Mouse (Mus musculus): ENCODE data around the gene Alpk1.

Alpk1 gene

DNA sequence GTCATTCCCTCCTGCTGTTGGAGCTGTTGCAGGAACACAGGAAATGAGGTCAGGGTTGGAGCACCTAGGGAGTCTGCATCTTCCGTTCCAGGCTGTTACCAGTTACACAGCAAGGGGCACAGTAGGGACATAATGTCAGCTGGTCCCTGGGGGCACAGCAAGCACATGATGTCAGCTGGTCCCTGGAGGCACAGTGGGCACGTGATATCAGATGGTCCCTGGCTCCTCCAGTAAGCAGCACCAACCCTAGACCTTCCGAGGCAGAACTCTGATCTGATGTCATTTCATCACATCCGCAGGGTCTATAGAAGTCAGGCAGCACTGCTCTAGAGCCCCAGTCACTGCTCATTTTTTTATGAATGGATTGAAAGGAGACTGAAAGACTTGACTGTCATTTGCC lies 89.1 kb downstream of the Alpk1 start:
- no peak for DNase-seq

DNA sequence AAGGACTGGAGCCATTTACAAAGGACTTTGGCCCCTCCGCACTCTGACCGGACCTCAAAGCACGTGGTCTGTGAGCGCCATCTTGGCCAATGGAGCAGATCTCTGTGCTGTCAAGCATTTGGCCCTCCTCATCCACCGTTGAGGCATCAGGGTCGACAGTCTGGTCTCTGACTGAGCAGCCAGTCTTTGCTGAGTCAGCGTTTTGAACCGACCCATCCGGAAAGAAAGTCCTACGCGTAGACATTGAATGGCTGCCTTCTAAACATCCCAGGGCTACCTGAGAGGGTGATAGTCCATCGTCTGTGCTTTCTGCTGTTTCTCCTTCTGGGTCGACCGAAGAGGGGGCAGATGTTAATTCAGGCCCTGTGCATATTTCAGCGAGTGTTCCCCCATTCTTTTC lies 100.6 kb downstream of the Alpk1 start:
- DNase-seq: peak; percentile 45

DNA sequence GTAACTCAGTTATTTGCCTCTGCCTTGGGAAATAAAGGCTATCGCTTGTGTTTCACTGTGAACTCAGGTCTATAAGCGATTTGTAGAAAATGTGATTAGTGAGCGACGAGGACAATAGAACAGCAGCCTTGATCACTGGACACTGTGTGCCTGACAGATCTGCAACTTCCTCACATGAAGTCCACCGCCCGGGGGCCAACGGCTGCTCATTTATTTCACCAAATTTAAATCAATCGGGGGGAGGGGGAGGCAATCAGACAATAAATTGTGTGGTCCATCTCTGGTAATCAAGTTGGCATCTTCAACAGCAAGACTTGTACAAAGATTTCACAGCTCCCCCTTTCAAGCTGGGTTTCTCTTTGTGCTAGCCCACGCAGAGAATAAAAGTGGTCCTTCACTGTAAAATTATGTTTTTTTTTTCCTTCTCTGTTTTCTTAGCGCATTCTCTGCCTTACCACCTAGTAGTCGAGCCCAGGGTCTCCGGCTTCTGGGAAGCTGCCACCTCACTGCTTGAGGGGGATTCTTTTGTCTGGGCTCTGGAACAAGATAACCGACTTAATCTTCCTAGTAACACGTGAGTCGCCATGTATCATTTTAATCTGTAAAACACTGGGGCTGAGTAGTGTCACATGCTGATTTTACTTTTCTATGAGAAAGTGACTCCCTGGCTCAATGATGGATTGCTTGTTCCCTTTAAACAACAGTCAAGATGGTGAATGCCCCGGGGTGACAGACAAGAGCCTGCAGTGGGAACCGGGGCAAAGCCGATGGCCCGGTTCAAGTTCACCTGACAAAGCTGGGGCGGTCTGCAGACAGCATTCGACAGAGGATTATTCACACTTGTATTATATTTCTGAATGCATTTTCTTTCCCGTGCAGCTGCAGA lies 118.4 kb downstream of the Alpk1 start:
- no peak for DNase-seq

DNA sequence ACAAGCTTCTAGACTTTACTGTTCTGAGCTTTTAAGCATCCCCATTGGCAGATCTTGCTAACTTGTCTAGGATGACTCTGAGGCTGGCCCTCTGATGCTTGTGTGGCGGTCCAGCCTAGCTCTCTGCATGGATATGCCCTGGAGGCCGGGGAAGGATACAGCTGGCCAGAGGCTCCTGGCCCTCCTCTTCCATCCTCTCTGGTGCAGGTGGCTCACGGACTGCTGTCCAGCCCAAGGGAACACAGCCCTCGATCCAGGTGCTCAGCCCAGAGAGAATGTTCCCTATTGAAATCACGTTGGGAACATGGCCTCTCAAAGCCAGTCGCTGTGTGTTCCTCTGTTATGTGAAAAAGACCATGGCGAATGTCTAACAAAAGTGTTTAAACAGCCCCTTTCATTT lies 119.6 kb downstream of the Alpk1 start:
- no peak for DNase-seq

- DNase-seq: no peak
Observed at GRCm38 (mm10) chr3:127651742-127652653, 128.3 kb downstream of the Alpk1 start.

DNA sequence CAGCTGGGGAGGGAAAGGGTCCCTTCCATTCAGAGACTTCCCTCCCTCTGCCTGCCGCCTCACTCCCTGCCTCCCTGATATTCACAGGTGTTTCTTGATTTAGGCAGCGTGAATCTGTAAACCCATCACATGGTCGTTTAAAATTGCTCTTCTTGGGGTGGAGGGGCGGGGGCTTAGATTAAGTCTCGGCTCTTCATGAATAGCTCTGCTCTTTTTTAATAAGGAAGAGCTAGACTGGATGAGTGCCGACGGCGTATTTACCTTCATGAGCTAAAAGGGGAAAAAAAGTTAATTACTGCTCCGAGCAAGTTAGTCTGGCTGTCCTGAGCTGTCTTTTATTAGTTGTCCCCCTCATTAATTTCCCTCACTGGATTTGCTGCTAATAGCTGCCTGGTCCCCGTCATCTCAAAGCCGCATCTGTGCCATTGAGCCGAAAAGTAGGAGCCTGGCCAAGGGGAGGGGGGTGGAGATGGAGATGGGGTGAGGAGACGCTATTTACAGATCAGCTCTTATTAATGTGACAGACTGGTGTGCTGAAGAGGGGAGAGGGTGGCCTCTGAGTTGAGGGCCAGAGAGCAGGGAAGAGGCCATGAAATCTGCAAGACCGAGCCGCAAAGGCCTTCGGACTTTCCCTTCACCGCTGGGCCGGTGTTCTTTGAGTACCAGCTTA lies 134.0 kb downstream of the Alpk1 start:
- DNase-seq: no peak

- DNase-seq: no peak
Observed at GRCm38 (mm10) chr3:127642211-127642610, 138.1 kb downstream of the Alpk1 start.

DNA sequence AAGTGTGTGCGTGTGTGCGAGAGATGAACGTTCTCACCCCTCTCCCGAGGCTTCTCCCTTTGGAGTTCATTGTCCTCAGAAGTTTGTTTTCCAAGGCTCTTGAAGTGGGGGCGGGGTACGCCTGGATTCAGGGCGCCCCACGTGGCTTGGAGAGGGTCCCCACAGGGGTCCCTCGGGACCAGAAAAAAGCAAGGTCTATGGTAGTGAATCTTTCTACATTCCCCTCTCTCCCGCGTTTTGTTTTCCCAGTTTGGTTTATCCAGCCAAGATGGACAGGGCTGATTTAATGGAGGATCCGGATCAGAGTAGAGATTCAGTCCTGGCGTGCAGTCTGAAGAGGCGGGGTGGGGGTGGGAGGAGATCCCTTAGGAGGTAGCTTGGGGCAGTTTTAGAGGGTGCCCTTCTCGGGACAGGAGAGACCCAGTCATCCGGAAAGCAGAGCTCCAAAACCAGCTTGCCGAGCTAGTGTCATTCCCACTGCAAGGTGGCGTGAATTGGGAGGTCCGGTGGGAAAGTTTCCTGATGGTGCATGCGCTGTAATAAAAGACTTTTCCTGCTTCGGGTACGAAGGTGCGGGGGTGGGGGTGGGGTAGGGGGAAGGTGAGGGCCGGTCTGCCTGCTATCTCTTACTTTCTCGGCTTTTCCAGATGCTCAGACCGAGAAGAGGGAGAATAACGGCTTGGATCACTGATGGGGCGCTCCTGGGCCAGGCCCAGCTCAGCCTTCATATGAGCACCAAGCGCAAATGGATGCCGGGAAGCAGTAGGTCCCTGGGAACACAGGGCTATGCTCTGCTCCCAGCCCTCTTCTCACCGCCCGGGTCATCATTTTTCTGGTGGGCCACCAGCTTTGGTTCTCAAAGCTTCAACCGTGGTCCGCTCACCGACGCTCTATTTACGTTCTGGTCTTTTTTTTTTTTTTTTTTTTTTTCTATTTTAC lies 139.3 kb downstream of the Alpk1 start:
- peak; percentile 75 for DNase-seq

- DNase-seq: peak; percentile 47
Observed at GRCm38 (mm10) chr3:127639875-127640761, 140.2 kb downstream of the Alpk1 start.

DNA sequence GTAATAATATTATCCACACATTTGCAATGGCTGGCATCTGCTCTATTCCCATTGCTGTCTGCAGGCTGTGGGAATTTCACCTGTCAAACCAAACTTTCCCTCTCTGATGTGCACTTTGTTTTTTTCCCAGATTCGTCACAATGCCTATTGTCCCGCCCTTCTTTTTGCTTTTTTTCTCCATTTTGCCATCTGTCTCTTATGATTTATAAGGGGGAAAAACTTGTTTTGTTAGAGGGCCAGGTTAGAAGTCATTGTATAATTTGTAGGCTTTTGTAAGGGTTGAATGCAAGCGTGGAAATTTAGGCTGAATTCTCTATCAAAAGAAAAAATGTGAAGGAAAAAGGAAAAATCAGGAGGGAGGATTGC lies 145.4 kb downstream of the Alpk1 start:
- DNase-seq: no peak

DNA sequence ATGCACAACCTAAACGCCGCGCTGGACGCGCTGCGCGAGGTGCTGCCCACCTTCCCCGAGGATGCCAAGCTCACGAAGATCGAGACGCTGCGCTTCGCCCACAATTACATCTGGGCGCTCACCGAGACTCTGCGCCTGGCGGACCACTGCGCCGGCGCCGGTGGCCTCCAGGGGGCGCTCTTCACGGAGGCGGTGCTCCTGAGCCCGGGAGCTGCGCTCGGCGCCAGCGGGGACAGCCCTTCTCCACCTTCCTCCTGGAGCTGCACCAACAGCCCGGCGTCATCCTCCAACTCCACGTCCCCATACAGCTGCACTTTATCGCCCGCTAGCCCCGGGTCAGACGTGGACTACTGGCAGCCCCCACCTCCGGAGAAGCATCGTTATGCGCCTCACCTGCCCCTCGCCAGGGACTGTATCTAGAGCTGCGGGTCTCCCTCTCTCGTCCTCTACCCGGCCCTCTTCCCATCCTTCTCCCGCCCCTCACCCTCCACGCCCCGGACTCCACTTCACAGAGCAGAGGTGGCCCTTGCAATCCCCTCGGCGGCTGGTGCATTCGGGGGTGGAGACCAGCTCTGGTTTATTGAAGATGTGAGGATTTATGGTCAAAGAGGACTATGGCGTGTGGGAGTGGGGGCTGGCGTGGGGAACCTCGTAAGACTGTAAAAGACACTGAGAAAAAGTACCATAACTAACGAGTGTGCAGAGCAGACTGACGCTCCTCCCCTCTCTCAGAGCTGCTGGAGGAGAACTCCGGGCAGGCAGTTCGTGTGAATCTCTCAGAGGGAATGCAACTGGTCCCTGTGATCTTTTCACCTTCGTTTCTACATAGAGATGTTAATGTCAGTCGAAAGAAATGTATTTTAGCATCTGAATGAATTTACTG lies 146.0 kb downstream of the Alpk1 start:
- DNase-seq: peak; percentile 66

DNA sequence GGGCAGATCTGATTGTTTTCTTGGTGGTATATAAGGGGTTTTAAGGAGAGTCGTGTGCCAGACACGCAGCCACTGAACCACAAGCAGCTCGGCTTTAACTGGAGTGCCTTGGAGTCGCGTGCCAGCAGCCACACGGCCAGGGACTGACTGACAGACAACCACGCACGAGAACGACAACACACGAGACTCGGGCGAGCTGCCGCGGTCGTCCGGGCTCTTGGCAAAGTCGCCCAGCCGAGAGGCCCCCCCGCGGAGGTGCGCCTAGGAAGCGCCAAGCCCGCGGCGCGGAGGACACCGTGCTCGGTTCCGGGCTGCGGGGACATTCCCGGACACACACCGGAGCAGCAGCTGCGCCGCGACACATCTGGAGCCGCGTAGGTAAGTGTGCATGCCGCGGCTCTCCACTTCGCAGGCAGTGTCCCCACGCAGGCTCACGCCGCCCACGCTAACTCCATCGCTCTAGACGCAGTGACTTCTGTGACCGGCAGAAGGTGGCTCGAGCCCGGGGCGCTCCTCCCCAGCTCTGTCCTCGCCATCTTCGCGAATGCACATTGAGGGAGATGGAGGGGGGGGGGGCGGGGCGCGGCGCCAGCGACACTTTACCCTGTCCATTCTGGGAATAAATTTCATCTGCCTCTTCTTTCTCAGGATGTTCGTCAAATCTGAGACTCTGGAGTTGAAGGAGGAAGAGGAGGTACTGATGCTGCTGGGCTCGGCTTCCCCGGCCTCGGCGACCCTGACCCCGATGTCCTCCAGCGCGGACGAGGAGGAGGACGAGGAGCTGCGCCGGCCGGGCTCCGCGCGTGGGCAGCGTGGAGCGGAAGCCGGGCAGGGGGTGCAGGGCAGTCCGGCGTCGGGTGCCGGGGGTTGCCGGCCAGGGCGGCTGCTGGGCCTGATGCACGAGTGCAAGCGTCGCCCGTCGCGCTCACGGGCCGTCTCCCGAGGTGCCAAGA lies 147.0 kb downstream of the Alpk1 start, which contains the start of gene Neurog2:
Gene Neurog2 (plus strand): TSS at position 56 of the 953 bp plus-strand sequence.
- DNase-seq: peak; percentile 11

- peak; percentile 25 for DNase-seq
Observed at GRCm38 (mm10) chr3:127632531-127632930, 147.8 kb downstream of the Alpk1 start.

GRCm38 (mm10) chr3:127631582-127631981 lies 148.7 kb downstream of the Alpk1 start:
- DNase-seq: peak; percentile 9

- DNase-seq: peak; percentile 6
Observed at GRCm38 (mm10) chr3:127630735-127631372, 149.5 kb downstream of the Alpk1 start.

DNA sequence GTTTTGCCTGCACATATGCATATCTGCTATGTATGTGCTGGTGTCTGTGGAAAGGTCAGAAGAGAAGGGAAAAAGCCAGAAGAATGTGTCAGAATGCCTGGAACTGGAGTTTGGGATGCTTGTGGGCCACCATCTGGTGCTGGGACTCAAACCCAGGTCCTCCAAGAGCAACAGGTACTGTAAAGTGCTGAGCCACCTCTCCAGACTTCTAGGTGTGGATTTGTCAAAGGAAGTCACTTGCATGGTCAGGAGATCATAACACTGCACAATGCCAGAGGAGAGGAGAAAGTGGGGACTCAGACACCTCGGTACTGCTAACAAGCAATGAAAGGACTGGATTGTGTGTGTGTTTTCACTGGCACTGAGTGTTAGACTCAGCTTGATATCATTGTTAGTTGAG lies 150.1 kb downstream of the Alpk1 start:
- peak; percentile 5 for DNase-seq

DNA sequence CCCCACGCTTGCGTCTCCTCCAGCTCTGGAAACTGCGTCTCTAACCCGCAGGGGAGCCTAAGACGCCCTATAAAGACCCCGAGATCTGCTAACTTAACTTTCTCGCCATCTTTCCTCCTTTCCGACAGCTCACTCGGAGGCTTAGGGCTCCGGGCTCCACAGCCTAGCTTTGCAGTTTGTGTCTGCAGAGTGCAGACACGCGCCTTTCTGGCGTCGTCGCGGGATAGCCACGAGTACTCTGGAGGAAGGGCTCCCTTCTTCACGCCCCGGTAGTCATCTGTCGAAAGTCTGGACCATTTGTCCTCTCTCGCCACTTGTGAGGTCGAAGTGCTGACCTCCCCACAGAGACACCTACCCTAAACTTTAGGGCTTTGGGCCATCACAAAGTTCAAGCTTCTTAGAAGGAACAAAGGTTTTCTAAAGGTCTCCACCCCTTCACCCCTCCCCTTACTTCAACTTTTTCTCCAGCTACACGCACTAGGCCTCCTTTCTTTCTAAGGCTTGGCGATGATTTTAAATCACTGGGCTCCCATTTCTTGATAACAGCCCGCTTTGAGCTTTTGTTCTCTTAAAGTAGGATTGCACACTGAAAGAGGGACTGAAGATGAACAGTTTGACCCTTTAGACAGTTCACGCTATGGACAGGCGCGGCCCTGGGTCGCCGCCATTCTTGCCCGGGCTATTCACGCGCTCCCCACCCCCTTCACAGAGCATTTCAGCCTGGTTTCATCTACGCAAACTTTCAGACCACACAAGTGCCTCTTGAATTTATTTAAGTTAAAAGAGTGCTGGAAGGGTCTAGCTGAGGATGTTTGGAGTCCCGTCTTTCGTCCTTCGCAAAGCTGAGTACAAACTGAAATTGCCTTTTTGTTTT lies 151.8 kb downstream of the Alpk1 start:
- peak; percentile 50 for DNase-seq

All from kidney, adult 9 months (tissue).